Mouse (Mus musculus): ENCODE measurements at regions not wholly inside any gene's neighbourhood (a gene's known extent, or its start where the extent isn't known, plus 50 kb on each side); places are given as distances from the start of the nearest gene placed in this dataset.

DNA sequence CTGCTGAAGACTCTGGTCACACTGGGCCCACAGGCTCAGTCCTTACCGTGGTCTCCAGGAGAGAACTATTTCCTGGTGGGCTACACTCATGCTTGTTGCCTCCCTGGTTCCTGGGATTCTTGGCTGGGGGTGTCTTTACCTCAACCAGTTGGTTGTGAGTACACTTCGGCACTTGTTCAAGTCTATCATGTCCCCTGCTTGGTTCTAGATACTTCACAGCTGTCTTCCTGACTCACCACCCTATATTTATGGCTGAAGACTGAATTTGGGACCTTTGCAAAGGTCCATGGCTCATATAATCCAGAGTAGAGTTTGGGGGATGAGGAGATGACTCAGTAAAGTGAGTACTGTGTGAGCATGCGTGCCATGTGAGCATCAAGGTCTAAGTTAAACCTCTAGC lies 245.0 kb upstream of the Habp2 start:
- DNase-seq = no peak

DNA sequence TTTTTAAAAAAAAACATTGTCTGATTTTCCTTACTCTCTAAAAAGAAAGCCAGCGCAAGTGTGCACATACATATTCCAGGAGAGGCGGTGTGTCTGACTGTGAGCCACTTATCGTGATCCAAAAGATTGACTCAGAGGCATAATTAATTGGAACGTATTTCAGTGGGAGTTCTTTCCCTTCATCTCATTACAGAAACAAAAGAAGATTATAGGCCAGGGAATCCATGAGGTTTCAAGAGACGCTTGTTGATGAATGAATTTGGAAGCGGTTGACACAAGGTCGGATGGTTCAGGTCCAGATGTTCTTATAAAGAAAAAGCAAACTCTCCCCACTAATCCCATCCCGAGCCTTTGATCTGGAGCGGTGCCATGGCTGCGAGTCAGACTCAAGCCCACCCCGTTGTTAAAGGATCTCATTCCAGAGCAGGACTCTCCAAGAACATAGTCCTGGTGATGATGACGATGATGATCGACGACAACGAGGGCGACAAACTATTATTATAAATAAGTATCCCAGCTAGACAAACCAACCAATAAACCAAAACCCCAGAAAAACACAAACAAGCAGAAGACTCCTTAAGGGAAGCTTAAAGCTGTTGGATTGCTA lies 240.1 kb upstream of the Habp2 start:
- DNase-seq = no peak

DNA sequence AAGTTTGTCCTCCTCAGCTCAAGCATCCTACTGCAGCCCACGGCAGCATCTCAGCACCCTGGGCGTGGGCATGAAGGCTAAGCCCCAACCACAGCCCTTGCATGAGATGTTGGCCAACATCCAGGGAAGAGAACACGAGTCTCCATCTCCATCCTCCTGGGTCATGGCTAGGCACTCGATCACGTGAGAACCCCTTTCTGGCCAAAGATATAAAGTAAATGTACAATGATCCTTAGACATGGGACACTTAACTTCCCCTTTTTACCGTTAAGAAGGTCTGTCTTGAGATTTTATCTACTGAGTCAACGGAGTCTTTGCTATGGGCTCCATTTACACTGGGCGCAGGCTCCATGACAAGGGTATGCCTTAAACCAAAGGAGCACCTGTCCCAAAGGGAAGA lies 232.8 kb upstream of the Habp2 start:
- DNase-seq = no peak

DNA sequence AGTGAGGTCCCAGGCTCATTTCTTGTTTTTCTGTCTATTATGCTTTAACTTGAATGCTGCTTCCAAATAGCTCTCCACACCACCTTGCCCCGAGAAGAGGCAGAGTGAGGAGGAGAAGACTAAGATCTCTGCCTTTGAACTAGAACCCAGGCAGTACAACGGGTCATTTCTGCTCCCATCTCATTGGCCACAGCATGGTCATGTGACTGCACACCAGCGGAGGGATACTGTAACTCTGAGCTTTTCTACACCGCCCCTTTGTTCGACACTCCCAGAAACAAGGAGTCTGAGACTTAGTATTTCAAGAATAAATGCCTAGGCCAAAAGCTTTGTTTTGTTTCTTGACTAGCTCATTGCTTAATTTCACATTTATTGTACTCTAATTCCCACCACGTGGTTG lies 230.5 kb upstream of the Habp2 start:
- DNase-seq = no peak

DNA sequence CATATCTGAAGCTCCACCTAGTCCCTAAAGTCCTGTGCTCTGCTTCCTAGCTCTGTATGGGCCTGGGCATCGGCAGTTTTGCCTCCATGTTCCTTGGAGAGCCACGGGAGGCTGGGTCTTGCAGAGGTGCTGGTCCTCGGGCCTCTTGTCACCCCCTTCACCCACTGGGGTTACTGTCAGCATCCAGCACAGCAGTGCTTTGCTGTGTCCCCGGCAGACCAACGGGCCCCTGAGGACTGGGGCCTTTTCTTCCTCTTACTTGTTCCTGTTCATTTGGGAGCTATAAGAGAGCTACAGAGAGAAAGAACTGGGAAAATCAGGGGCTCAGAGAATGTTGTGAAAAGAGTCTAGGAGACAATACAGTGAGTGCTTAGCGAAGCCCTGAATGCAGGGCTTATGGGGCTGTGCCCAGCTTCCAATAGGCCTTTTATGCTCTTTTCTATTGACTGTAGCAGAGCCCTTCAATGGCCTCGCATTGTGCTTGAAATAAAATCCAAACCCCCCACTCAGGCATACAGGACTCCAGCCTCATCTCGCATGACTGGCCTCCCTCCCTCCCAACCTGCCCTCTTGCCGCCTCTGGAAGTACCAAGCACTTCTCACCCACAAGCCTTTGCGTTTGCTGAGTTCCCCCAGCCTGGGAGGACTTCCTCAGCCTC lies 224.9 kb upstream of the Habp2 start:
- DNase-seq = no peak

DNA sequence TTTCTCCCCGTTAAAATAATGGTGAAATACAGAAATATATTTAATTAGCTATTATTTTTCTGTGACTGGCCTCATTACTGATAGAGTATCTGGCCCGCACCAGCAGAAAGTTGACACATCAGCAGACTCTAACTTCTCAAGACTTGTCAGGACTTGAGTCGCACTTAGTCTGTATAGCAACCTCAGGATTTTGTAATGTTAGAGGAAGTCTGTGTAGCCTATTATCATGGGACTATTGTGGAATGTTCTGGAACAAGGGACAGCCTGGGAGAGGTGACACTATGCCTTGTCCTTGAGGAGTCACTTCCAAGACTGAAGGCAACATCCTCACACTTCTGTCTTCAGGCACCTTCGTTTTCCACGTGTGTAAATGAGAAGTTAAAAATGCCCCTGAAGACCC lies 223.8 kb upstream of the Habp2 start:
- DNase-seq = no peak

DNA sequence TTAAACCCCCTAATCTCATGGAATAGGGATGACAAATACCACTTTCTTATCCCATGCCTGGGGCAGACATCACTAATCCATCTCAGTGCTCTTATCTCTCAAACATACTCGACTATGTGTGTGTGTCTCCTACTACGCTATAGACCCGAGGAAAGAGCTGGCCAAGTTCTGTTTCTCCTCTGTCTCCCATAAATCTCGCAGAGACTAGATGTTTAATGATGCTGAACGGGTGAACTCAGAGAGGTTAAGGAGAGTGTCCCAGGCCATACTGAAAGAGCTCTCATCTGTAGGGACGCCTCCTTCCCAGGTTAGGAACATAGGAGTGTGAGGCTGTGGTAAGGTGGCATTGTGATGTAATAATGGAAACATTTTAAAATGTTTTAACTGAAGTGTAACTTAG lies 221.2 kb upstream of the Habp2 start:
- DNase-seq = no peak

DNA sequence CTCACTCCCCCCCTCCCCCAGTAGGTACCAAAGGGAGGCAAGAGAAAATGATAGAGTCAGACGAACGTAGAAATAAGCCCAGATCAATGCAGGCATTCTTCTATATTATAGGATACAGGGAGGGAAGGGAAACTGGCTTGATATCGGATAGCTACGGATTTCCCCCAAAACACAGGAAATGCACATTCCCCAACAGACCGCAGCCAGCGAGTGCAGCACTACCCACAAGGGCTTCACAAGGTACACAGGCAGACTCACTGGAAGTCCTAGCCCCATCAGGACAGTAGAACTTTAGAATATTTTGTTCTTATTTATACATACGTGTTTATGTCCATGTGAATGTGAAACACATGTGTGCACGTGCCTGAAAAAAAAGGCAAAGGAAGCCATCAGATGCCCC lies 218.8 kb upstream of the Habp2 start:
- no peak for DNase-seq

DNA sequence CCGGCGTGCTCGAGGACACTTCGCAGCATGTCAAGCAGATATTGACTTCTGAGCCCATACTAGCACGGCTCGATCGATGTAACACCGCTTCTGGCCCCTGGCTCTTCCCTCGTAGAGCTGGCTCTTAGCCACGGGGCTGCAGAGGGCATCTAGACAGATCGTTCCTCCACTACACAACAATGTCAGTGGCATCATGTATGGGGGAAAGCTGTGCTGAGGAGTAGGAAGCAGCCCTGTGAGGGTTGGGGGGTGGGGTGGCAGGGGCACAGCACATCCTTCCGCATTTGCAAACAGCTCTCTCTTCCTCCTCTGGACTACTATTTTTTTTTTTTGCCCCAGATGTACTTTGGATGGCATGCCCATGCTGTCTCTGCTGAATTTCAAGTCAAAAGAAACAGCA lies 218.1 kb upstream of the Habp2 start:
- DNase-seq = peak; percentile 13 to 28

DNA sequence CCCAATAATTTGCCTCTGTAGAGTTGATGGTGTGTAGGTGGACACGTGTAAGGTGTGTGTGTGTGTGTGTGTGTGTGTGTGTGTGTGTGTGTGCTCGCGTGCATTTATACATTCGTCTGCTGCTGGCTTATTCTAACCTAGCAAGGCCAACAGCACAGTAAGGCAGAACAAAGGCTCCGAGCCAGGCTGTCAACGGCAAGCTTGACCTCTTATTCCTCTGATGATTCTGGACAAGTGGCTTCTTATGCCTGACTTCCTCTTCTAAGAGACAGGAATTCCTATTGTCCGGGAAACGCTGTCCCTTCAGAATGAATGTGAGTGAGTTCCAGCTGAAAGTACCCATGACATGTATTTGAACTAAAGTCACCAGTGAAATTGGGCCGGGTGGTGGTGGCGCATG lies 217.7 kb upstream of the Habp2 start:
- no peak for DNase-seq

DNA sequence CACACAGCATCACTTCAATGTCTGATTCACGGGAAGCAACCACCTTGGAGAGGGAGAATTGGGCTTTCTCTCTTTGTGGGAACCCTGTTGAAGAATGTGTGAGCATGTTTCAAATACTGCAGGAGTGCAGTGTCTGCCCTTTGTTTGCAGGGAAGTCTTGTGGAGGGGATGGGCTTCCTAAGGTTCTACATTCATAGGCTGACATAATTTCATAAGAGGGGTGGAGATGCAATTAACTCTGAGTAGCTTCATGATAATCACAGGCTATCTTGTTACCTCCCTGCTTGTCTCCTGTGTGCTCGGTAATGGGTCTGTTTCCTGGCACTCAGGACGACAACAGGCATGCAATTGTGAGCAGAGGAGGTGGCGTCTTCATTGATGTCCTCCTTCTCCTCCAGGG lies 215.6 kb upstream of the Habp2 start:
- DNase-seq = no peak

DNA sequence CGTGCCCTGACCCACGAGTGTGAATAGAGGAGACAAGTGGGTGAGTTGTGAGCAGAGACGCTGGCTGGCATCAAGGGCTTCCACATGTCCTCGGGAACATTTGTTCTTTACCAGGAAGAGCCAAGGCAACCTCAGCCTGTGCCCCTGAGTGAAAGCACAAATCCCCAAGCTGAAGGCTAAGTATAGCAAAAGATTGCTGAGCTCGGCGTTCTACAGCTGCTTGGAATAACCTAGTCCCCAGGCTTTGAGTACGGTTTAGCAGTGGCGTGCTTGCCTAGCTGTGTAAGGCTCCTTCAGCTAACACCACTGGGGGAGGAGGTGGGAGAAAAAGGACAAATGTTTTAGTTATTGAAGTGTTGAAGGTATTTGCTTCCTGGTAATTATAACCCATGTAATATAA lies 210.8 kb upstream of the Habp2 start:
- DNase-seq = no peak

DNA sequence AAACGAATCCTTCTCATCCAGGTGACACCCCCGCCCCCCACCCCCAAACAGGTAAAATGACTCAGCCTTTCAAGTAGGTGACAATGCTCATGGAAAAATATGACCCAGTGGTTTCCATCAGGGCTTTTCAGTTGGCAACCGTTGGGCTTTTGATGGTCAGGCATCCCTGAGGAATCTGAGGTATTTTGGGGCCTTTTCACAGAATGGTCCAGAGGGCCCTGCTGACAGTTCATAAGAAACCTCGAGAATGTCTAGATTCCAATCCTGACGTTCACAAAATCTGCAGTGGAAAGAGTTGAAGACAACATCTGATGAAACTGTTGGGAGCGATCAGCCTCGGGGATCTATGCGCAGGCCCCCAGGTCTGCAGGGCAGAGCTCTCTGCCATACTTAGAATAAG lies 209.4 kb upstream of the Habp2 start:
- no peak for DNase-seq

DNA sequence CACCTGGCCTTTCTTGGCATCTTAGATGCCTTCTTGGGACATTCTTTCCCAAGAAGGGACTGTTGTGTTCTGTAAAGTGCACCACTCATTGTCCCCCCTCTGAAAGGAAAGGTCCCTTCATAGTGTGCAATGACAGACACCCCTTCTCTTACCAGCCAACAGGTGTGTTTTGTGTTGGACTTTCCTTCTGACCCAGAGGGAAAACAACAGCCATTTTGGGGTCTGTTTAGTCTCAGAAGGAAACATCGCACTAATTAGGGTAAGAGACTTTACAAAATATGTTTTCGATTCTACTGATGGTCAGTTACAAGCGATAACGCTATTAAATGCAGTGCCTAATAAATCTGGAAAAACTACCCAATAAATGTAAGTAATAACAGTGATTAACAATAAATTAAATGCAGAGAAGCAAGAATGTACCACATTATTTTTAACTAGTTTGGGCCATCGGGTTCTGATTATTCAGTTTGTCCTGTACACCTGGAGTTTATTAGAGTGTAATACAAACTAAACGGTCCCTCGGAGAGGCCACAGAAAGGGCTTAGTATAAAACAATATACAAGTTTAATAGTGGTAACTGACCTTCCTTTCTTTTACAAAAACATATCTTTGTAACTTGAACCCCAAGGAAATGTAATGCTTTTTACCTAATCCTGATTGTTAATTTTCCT lies 200.4 kb upstream of the Habp2 start:
- no peak for DNase-seq

DNA sequence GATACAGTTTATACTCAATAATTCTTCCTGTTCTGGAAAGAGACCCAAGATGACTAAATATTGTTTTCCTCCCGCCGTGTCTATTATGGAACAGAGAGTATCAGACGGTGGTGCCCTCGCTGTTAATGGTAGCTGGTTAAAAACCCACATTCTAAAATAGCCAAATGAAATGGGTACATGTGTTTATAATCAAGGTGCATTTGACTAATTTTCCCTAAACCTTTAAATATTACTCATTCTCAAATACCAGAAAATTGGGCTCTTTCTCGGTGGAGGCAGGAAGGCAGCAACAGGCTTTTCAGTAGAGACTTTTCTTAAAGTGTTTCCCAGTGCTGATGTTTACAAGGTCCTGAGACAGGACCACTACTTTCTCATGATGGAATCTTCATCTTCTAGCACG lies 199.8 kb upstream of the Habp2 start:
- no peak for DNase-seq

DNA sequence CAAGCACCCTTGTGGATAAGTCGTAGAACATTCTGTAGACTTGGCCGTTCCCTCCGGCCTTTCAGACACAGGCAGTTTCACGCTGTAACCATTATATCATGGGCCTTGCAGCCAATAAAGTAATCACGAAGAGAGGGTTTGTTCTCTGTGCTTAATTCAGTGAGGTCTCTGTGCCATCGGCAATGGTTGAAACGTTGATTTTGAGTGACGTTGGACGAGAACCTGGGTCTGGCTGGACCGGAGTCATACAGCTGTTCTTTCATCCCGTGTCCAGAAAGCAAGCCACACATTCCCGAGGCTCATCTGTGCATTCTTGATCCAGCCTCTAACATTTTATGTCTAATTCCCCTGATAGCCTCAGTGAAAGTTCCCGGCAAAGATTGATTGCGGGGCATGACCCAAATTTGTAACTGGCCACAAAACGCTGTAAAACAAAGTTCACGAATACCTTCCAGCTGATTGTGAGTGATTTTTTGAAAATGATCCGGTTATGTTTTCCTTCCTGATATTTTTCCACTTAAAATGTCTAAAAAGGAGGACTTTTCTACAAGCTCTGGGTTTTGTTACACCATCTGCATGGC lies 197.1 kb upstream of the Habp2 start:
- no peak for DNase-seq

DNA sequence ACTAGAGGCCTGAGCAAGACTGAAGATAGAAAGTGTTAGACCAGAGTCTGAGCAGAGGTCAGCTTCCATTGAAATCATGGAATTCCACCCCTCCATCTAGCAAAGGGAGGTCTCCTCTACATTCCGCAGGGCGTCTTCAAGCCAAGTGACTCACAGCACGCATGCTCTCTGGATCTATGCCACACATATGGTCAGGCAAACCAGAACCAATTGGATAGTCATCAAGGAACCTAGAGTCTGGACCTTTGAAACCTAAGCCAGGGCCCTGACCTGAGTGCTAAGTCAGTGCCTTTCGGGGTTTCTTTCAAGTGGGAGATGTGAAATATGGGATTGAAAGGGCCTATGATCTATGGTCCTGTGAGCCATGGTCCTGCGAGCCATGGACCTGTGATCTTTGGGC lies 195.4 kb upstream of the Habp2 start:
- no peak for DNase-seq

DNA sequence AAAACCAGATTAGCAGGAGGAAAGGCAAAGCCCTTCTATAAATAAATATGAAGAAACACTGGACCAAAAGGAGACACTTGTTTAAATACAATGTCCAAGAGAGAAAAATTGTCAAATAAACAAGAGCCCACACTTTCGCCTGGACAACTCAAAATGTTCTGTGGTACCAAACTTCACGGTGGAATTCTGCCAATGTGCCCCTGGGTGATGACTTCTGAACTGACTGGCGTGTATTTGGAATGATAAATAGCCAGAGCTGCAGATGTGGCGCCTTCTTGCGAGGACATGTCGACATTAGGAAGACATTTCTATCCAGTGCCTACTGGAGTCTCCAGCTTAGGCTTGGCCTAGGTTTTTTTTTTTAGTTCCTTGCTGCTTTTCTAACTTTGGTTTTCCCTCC lies 191.1 kb upstream of the Habp2 start:
- no peak for DNase-seq

DNA sequence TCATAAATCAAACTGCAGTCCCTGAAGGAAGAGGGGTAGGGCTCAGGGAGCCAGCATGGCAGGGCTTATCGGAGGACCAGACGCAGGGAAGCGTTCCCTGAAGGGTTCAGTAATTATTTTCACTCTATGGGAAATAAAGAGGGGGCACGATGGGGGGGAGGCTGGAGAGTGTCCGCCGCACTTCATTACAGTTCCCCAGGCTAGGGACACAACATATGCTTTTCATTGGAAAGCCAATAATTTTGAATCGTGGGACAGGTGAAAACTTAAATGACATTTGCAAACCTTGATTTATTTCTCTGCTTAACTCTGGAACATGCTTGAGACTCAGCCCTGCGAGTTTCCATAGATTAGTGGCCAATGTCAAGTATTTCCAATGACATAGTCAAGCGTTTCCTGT lies 187.2 kb upstream of the Habp2 start:
- no peak for DNase-seq

DNA sequence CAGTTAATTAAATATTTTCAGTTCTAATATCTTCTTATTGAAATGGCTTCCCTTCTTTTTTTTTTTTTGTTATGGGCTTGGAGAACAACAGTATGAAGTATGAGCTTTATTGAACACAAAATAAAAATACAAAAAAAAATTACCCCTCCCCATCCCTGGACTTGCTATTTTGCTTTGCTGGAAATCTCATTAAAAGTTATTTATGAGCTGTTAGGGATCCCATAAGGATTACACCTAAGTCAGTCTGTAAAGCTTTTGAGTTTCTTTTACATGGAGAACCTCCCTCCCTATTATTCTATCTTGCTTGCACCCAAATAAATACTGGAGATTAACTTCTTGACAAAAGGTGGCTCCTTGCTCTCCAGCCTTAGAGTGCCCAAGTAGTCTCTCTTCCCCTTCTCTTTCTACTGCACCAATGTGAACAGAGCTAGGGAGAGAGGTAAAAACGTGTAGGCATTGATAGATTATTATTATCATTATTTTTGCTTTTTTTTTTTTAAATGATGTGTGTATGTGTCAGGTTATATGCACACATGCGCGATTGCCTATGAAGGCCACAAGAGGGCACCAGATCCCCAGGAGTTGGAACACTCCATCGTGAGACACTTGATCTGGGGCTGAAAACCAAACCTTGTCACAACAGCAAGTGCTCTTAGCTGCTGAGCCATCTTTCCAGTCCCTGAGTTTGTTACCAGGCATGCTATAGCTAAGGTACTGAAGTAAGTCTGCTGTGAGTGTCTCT lies 186.6 kb upstream of the Habp2 start:
- DNase-seq = no peak

DNA sequence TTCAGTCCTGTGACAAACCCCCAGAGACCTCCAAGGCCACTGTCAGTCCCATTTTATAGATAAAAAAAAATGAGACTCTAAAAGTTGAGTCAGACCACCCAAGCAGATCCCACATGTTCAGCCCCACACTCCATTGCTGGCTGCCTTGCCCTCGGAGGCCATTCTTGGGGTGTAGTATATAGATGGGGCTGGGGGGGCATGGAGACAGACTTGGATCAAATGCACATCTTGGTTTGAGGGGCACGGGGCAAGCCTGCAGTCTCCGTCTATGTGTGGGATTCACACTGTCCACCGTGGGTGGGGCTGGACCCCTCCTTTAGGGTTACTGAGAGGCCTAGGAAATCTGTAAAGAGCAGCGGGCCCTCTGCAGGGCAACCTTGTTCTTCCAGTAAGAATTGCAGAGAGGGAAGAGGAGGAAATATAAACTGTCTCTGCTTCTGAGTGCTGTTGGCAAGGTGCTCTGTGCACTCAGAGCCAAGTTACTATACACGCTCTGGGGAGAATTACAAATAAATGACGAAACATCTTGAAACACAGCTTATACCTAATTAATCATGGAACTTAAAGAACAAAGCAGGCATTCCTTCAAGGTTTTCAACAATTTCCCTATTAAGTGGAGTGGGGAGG lies 184.4 kb upstream of the Habp2 start:
- no peak for DNase-seq

DNA sequence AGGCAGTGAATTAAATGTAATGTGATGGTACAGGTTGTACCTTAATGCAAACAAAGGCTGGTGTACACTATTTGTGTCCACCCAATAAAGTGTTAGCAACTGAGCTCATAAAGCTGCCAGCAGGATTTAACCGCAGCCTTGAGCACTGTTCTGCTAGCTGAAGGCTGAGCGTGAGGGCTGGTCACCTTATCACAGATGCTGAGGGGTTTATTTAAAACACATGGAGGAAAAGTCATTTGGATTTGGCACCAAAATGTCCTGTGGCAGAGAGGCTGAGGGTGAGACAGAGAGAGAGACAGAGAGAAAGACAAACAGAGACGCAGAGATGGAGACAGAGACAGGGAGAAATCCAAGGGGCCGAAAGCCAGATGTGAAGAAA lies 181.9 kb upstream of the Habp2 start:
- no peak for DNase-seq

DNA sequence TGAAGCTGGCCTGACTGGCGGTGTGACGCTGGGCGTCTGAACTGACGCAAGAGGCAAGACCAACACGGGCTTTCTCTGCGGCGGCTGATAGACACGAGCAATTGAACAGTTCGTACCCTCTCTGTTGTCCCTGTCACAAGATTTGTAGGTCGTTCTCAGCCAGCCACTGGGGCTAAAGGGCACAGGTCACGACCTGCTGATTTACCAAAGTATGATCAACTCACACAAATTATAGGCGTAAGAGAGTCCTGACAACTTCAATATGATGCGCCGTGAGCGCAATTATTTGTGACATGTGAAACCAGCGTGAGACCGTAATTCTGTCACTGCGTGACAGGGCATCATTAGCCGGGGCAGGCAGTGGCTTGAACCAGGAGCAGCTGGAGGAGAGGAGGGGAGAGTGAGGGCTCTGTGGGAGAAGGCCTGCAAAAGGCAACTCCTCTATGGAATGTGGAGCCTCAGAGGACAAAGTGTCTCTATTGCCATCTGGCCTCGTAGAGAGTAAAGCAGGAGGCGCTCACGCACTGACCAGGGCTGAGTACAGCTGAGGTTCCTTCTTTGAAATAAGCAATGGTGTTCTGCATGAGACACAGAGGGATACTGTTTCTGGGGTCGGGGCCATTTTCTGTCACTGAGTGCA lies 181.4 kb upstream of the Habp2 start:
- no peak for DNase-seq

Data from B cell, adult 2 months (primary cell).